Mouse (Mus musculus): ENCODE results near the gene Pitx3.
"Not testable (repeated sequence)": the region's sequence is repeated elsewhere in the genome, so short reads cannot be mapped to it uniquely, and the experiment has no call there.

Gene Pitx3

GRCm38 (mm10) chr19:46131694-46132525 is 16.2 kb downstream of the Pitx3 start, which contains the start of gene Elovl3:
TSS of gene Elovl3 (plus strand) at chr19:46131897.
- DNase-seq (ENCODE audit: low spot score in 2 of 2), result no peak

GRCm38 (mm10) chr19:46131283-46131682 is 16.8 kb downstream of the Pitx3 start:
- DNase-seq (ENCODE audit: low spot score in 2 of 2), result no peak

GRCm38 (mm10) chr19:46129737-46130136 is 18.4 kb downstream of the Pitx3 start:
- not testable (repeated sequence) for DNase-seq (ENCODE audit: low spot score in 2 of 2)

GRCm38 (mm10) chr19:46126301-46126700 is 21.8 kb downstream of the Pitx3 start:
- no peak for DNase-seq (ENCODE audit: low spot score in 2 of 2)

GRCm38 (mm10) chr19:46124651-46125050 is 23.5 kb downstream of the Pitx3 start:
- DNase-seq (ENCODE audit: low spot score in 2 of 2), result no peak

DNA sequence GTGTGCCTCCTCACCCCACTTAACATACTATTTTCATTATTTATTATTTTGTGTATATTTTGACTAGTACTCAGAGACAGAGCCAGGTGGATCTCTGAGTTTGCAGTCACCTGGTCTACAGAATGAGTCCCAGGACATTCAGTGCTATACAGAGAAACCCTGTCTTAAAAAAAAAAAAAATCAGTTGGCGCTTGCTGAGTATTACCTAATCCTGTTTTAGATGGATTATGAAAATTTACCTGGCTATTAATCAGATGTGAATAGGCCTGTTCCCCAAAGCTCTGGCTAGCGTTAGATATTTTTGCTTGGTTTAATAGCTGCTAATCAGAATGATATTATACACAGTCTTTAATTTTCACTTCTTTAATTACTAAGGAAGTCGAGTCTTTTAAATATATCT is 24.2 kb downstream of the Pitx3 start:
- no peak for DNase-seq (ENCODE audit: low spot score in 2 of 2)

GRCm38 (mm10) chr19:46120872-46121271 is 27.3 kb downstream of the Pitx3 start:
- DNase-seq (ENCODE audit: low spot score in 2 of 2), result no peak

DNA sequence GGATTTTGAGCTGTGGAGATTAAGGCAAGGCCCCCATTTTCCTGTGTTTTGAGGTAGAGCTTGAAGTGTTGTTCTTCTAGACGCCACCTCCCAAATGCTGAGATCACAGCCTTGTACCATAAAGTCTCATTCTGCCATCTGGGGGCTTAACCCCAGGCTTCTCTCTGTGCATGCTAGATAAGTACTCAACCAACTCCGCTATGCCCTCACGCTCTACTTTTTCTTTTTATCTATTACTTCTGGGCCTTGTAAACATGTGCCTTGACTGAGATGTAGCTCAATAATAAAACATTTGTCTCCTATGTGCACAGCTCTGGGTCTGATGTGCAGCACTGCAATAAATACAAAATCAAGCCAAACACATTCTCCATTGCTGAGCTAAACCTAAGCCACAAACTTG is 28.7 kb downstream of the Pitx3 start:
- no peak for DNase-seq (ENCODE audit: low spot score in 2 of 2)

DNA sequence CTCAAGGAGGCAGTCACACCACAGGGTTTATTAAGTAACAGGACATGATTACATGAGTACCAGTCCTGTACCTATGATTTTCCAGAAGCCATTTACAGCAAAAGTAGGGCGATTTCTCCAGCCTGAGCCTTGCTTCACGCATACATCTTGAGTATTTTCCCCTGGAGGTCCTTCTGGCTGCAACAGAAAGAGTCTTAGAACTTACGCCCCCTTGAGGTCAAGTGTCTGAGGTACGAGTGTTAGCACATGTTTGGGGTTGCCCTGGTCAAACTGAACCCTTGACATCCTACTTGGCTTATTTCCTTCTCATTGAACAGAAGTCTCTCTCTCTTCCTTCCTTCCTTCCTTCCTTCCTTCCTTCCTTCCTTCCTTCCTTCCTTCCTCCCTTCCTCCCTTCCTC is 33.5 kb downstream of the Pitx3 start:
- DNase-seq (ENCODE audit: low spot score in 2 of 2), result no peak

DNA sequence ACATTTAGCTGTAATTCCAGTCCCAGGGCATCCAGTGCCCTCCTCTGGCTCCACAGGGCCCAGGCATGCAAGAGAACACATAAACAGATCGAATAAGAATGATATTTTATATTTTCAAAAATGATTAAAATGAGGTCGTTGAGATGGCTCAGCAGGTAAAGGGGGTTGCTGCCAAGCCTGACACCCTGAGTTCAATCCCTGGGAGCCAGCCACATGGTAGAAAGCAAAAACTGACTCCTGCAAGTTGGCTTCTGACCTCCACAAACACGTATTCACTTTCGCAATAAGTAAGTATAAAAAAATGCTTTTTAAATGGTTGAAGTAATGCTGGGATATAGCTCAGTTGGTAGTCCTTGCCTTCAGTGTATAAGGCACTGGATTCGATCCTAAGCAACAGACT is 37.3 kb downstream of the Pitx3 start:
- no peak for DNase-seq (ENCODE audit: low spot score in 2 of 2)

- no peak for DNase-seq (ENCODE audit: low spot score in 2 of 2)
Observed at GRCm38 (mm10) chr19:46110214-46110613, 37.9 kb downstream of the Pitx3 start.

DNA sequence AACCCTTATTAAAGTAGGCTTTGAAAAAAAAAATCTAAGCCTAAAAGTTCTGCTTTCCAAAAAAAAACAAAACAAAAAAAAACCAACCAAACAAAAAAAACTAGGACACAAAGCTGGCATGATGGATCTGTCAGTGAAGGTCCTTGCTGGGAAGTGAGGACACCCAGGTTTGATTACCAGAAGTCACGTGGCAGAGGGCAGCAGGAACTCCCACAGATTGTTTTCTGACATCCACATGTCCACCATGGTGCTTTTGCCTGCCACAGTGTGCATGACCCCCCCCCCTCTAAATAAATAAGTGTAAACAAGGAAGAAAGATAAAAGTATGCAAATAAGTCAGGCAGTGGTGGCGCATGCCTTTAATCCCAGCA is 44.0 kb downstream of the Pitx3 start:
- DNase-seq (ENCODE audit: low spot score in 2 of 2), result no peak

- no peak for DNase-seq (ENCODE audit: low spot score in 2 of 2)
Observed at GRCm38 (mm10) chr19:46103437-46104186, 44.5 kb downstream of the Pitx3 start.

DNA sequence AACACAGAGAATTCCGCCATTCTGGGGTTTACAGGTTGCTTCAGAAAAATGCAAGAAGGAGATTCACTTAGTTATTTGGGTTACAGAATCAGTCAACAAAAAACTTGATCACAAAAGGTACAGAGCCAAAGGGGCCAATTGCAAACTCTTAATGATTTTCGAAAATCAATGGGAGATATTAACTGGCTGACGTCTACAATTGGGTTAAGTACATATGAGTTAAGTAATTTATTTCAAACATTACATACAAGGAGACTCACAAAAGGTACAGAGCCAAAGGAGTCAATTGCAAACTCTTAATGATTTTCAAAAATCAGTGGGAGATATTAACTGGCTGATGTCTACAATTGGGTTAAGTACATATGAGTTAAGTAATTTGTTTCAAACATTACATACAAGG is 48.6 kb downstream of the Pitx3 start:
- DNase-seq (ENCODE audit: low spot score in 2 of 2), result no peak

- no peak for DNase-seq (ENCODE audit: low spot score in 2 of 2)
Observed at GRCm38 (mm10) chr19:46096396-46096795, 51.7 kb downstream of the Pitx3 start.

GRCm38 (mm10) chr19:46095291-46095690 is 52.8 kb downstream of the Pitx3 start:
- DNase-seq (ENCODE audit: low spot score in 2 of 2), result no peak

DNA sequence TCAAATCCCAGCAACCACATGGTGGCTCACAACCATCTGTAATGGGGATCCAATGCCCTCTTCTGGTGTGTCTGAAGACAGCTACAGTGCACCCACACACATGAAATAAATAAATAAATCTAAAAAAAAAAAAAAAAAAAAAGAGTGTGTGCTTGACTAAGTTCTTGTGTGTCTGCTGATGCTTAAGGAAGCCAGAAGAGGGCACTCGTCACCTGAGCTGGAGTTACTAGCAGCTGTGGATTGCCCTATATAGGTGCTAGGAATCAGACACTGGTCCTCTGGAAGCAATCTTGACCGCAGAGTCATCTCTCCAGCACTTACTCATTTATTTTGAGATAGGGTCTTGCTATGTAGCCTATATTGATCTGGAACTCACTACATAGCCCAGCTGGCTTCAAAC is 54.0 kb downstream of the Pitx3 start:
- no peak for DNase-seq (ENCODE audit: low spot score in 2 of 2)

- no peak for DNase-seq (ENCODE audit: low spot score in 2 of 2)
Observed at GRCm38 (mm10) chr19:46091641-46092040, 56.5 kb downstream of the Pitx3 start.

GRCm38 (mm10) chr19:46087871-46088270 is 60.3 kb downstream of the Pitx3 start:
- no peak for DNase-seq (ENCODE audit: low spot score in 2 of 2)

DNA sequence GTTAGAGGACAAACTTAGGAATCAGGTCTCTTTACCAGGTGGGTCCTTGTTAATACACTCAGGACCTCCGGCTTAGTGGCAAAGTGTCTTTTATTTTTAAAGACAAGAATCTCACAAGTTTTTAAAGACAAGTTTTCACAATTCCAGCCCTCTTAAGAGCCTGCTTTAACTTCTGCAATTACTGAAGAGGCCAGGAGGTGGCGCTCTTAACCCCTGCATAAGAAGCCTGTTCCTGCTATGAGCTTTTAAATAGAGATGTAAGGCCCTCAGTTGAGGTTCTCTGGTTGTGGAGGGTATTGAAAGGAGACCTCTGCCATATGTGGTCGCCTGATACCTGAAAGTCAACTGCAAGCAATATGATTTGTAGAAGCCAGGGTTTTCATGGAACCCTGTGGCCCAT is 61.8 kb downstream of the Pitx3 start:
- no peak for DNase-seq (ENCODE audit: low spot score in 2 of 2)
